Mouse (Mus musculus) limb, embryonic 14.5 days (tissue): ENCODE measurements at regions not wholly inside any gene's neighbourhood (a gene's known extent, or its start where the extent isn't known, plus 50 kb on each side); places are given as distances from the start of the nearest gene placed in this dataset.

Experiments
- ATAC-seq: fragments of 200-750 bp; cut with Nextera tagmentation; 2 replicates; pipeline ENCODE4 v1.8.0; 2017; ENCODE audit warnings: low read depth, moderate number of reproducible peaks, moderate TSS enrichment; ENCODE audit not compliant: low FRiP score
- DNase-seq: peaks from one replicate; pipeline ENCODE4 v3.0.0-alpha.2; 2015; ENCODE audit warnings: low spot score
- H3K27ac ChIP-seq: fragments of 300-500 bp; sonication (generic); replicated peaks from 2 replicates; pipeline ENCODE4 v1.5.1; 2014; ENCODE audit warnings: low read depth, mild to moderate bottlenecking, low read length, moderate library complexity, mixed read lengths
- H3K27me3 ChIP-seq: fragments of 300-500 bp; sonication (generic); 2 replicates; pipeline ENCODE4 v1.6.1; 2014; ENCODE audit warnings: low read length, mixed read lengths; ENCODE audit not compliant: control insufficient read depth, insufficient read depth
- H3K36me3 ChIP-seq: fragments of 300-500 bp; sonication (generic); 2 replicates; pipeline ENCODE4 v1.6.1; 2014; ENCODE audit warnings: mild to moderate bottlenecking, low read length, moderate library complexity, mixed read lengths; ENCODE audit not compliant: control insufficient read depth, insufficient read depth
- H3K4me1 ChIP-seq: fragments of 300-500 bp; sonication (generic); 2 replicates; pipeline ENCODE4 v1.6.1; 2014; ENCODE audit warnings: antibody characterized with exemption, low read length, mixed read lengths; ENCODE audit not compliant: control insufficient read depth, insufficient read depth
- H3K4me2 ChIP-seq: fragments of 300-500 bp; sonication (generic); replicated peaks from 2 replicates; pipeline ENCODE4 v1.6.1; 2014; ENCODE audit warnings: low read depth, mild to moderate bottlenecking, low read length, moderate library complexity; ENCODE audit not compliant: severe bottlenecking
- H3K4me3 ChIP-seq: fragments of 300-500 bp; sonication (generic); replicated peaks from 2 replicates; pipeline ENCODE4 v1.5.1; 2014; ENCODE audit warnings: low read length
- H3K9ac ChIP-seq: fragments of 300-500 bp; sonication (generic); 2 replicates; pipeline ENCODE4 v1.6.1; 2014; ENCODE audit warnings: mild to moderate bottlenecking, low read depth, low read length, moderate library complexity; ENCODE audit not compliant: severe bottlenecking
- H3K9me3 ChIP-seq: fragments of 300-500 bp; sonication (generic); 2 replicates; pipeline ENCODE4 v1.6.1; 2016; ENCODE audit warnings: low read length; ENCODE audit not compliant: control insufficient read depth
- POLR2A ChIP-seq: fragments of 200-500 bp; IDR thresholded peaks from 2 replicates; pipeline ENCODE4 v1.8.0; 2012; ENCODE audit warnings: inconsistent platforms, mild to moderate bottlenecking, moderate library complexity, borderline replicate concordance; ENCODE audit not compliant: insufficient read depth, insufficient read length; ENCODE audit errors: extremely low read depth
- WGBS: fragments of 180-500 bp; shearing (Covaris S2); extraction: QIAGEN DNeasy Blood & Tissue Kit; methylation state at CpG from one replicate; pipeline ENCODE4 v1.1.7; 2014; 5-methylcytosine and 5-hydroxymethylcytosine counted together

DNA sequence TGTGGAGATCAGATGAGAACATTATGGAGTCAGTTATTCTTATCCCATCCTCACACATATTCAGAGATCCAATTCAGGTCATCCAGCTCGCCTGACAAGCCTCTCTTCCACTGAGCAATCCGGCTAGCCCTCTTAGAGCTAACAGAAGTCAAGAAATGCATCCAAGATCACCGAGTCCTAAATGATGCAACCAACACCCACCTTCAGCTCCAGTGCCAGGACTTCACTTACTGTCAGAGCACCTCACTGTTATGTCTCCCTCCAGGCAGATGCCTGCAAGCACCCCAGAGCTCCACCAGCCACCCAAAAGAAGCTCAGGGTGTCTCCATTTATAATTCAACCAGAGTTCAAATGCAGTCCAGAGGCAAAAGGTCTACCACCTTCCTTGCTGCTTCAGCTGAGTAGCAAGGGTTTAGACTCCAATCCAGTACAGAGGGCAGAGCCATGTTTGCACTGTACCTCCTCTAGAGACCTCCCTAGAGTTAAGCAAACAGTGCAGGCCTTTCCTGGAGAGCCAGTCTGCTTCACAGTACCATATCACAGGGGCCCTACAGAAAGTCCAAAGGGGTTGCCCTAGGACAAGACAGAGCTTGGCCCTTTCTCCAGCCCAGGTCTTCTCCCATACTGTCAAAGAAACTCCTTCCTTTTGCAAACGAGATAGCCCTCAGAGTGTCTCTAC is 106.3 kb downstream of the Gm10604 start:
- H3K4me2 ChIP-seq, result no peak overlapping the region
- H3K36me3 ChIP-seq, result no peaks in the 10 kb centered on the region
- H3K27ac ChIP-seq, result no peak overlapping the region
- no peak overlapping the region for H3K4me3 ChIP-seq
- no peaks in the 10 kb centered on the region for H3K4me1 ChIP-seq
- DNase-seq (no peak), ATAC-seq (no peak)
- no peak overlapping the region for H3K9ac ChIP-seq
- no peaks in the 10 kb centered on the region for H3K9me3 ChIP-seq
- whole genome bisulfite sequencing, result 74% methylated on average over 4 of the region's 4 CpGs
- TF ChIP-seq POLR2A, result no peak
- no peaks in the 10 kb centered on the region for H3K27me3 ChIP-seq

DNA sequence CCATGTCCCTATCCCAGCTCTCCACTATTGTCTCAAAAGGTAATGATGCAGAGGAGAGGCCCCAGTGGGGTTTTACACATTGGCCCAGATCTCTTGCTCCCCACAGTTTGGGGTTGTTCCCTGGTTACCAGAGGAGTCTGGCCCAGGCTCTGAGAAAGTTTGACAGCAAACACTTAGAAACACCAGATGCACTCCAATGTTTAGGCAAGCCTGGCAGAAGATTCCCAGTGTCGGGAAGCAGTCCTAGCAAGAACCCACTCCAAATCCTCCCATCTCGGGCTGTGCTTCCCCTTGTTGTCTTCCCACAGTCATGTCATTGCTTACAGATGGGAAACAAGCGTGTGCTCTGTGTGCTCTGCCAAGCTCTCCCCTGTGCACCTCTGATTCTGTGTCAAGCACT is 109.0 kb downstream of the Gm10604 start:
- Histone ChIP-seq H3K4me1 (no peaks in the 10 kb centered on the region), H3K27ac (no peak overlapping the region), H3K27me3 (no peaks in the 10 kb centered on the region), H3K4me2 (no peak overlapping the region), H3K9ac (no peak overlapping the region), H3K4me3 (no peak overlapping the region), H3K36me3 (no peaks in the 10 kb centered on the region), H3K9me3 (no peaks in the 10 kb centered on the region)
- WGBS, result 70% methylated on average over 3 of the region's 3 CpGs
- DNase-seq (no peak), ATAC-seq (no peak)
- TF ChIP-seq POLR2A, result no peak

DNA sequence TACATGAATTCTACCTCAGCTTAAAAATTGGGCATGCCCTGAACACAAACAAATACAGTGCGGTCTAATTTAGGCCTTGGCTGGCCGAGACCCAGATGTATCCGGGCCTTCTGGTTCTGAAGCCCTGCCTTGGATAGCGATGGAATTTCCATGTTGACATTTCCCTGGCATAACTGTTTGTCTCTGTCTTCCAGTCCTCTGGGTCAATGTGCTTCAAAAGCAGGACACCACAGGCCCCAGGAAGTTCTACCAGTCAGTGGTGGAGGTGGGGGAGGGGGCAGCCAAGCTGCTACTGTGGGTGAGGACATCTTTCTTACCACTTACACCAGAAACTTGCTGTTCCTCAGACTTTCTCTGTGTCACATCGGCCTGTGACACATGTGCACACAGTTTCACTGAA is 111.3 kb downstream of the Gm10604 start:
- TF ChIP-seq POLR2A, result no peak
- ATAC-seq (no peak), DNase-seq (no peak)
- Histone ChIP-seq H3K27ac (no peak overlapping the region), H3K9me3 (no peaks in the 10 kb centered on the region), H3K36me3 (no peaks in the 10 kb centered on the region), H3K4me2 (no peak overlapping the region), H3K9ac (no peak overlapping the region), H3K4me3 (no peak overlapping the region), H3K27me3 (no peaks in the 10 kb centered on the region), H3K4me1 (no peaks in the 10 kb centered on the region)
- 84% methylated on average over 5 of the region's 5 CpGs for WGBS

DNA sequence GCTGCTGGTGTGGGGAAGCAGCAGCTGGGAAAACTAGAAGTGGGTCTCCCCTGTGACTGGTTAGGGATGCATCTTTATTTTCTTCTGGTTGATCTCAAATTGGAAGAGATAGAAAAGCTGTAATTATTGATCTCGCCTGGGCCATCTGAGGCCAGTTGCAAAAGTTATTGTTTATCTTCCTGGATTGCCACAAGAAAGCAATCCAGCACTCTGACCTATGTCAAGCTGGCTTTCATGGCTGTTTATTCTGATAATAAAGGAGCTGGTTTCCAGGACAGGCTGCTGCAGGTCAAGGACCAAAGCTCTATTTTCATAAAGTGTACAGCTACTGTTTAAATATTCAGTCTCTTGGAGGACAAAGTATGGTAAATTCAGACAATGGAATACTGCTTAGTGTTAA is 112.5 kb downstream of the Gm10604 start:
- DNase-seq, result no peak
- no peak for TF ChIP-seq POLR2A
- 77% methylated on average over 1 of the region's 1 CpGs for WGBS

More for the DNA sequence above, 112.5 kb downstream of the Gm10604 start:
- Histone ChIP-seq H3K9ac (no peak overlapping the region), H3K4me2 (no peak overlapping the region), H3K27me3 (no peaks in the 10 kb centered on the region), H3K9me3 (no peaks in the 10 kb centered on the region), H3K36me3 (no peaks in the 10 kb centered on the region), H3K27ac (no peak overlapping the region), H3K4me1 (no peaks in the 10 kb centered on the region), H3K4me3 (no peak overlapping the region)
- no peak for ATAC-seq
